Mouse (Mus musculus) lung, postnatal 4 days (tissue): ENCODE measurements around the gene Ehd1.

Experiments
- DNase-seq, 2 experiments: peaks; one replicate each; pipeline ENCODE4 v3.0.0; 2021

The Ehd1 gene

GRCm38 (mm10) chr19:6276426-6277421 lies at the start of gene Ehd1:
TSS of gene Ehd1 (plus strand) at chr19:6276725.
- peak; percentile 99 for DNase-seq

- DNase-seq = no peak
Measured at GRCm38 (mm10) chr19:6226763-6227162, 49.8 kb upstream of the Ehd1 start.

GRCm38 (mm10) chr19:6227864-6228263 lies 48.7 kb upstream of the Ehd1 start:
- no peak for DNase-seq

GRCm38 (mm10) chr19:6230411-6230810 lies 46.1 kb upstream of the Ehd1 start:
- no peak for DNase-seq

- no peak for DNase-seq
Measured at GRCm38 (mm10) chr19:6231036-6231435, 45.5 kb upstream of the Ehd1 start.

- DNase-seq = no peak
Measured at GRCm38 (mm10) chr19:6233647-6234046, 42.9 kb upstream of the Ehd1 start.

- DNase-seq = peak in 1 of 2 experiments; percentile 33
Measured at GRCm38 (mm10) chr19:6234337-6235083, 42.0 kb upstream of the Ehd1 start.

GRCm38 (mm10) chr19:6235084-6236052 lies 41.2 kb upstream of the Ehd1 start, which contains the start of gene Ppp2r5b:
TSS of gene Ppp2r5b (minus strand) at chr19:6235872.
- peak; percentile 96 for DNase-seq

GRCm38 (mm10) chr19:6236053-6236441 lies 40.5 kb upstream of the Ehd1 start:
- peak; percentile 92 to 93 for DNase-seq

- DNase-seq = no peak
Measured at GRCm38 (mm10) chr19:6236842-6237241, 39.7 kb upstream of the Ehd1 start.

GRCm38 (mm10) chr19:6238740-6239139 lies 37.8 kb upstream of the Ehd1 start:
- DNase-seq = no peak

- DNase-seq = peak in 1 of 2 experiments; percentile 12
Measured at GRCm38 (mm10) chr19:6240136-6240535, 36.4 kb upstream of the Ehd1 start.

- DNase-seq = peak in 1 of 2 experiments; percentile 17
Measured at GRCm38 (mm10) chr19:6240725-6241124, 35.8 kb upstream of the Ehd1 start.

- peak; percentile 99 for DNase-seq
Measured at GRCm38 (mm10) chr19:6241274-6242107, 35.0 kb upstream of the Ehd1 start, which contains the start of gene Atg2a. TSS of gene Atg2a (plus strand) at chr19:6241668.

GRCm38 (mm10) chr19:6242281-6242680 lies 34.2 kb upstream of the Ehd1 start:
- peak; percentile 69 to 80 for DNase-seq

- DNase-seq = no peak
Measured at GRCm38 (mm10) chr19:6243226-6243625, 33.3 kb upstream of the Ehd1 start.

GRCm38 (mm10) chr19:6245806-6246205 lies 30.7 kb upstream of the Ehd1 start:
- DNase-seq = no peak

GRCm38 (mm10) chr19:6247526-6248300 lies 28.8 kb upstream of the Ehd1 start:
- no peak for DNase-seq

GRCm38 (mm10) chr19:6253021-6253420 lies 23.5 kb upstream of the Ehd1 start:
- no peak for DNase-seq

- peak in 1 of 2 experiments; percentile 47 for DNase-seq
Measured at GRCm38 (mm10) chr19:6260428-6260827, 16.1 kb upstream of the Ehd1 start.
